Comparison of ENCODE assay signal across 8 mouse cellular contexts in genomic region chr8:117158135-117158761, GRCm38 (mm10). TPM values are rescaled to one million over a fixed set of nuclear protein-coding genes. Genes with fewer than 3 reads are reported as not detected.
DNase-seq lines count a peak whose midpoint lies in the region; ATAC-seq lines count a peak whose summit lies in the region.

Gene Gan, plus strand, starts transcription at chr8:117158135.

- peak within 1 kb of the TSS; percentile 92 for H3K4me2 ChIP-seq in limb, embryonic 13.5 days (replicated peaks)
- H3K4me2 ChIP-seq in midbrain, embryonic 14.5 days (ENCODE audit: low read length), result peak within 1 kb of the TSS; percentile 78

- H3K9ac ChIP-seq in limb, embryonic 13.5 days, result peak within 1 kb of the TSS; percentile 95
- peak within 1 kb of the TSS; percentile 82 for H3K9ac ChIP-seq in midbrain, embryonic 14.5 days (replicated peaks; ENCODE audit: low read length)

- WGBS in limb, embryonic 13.5 days, result 0% methylated on average over 57 of the region's 65 CpGs
- WGBS in midbrain, embryonic 14.5 days, result 1% methylated on average over 61 of the region's 65 CpGs

- ATAC-seq in limb, embryonic 13.5 days (ENCODE audit: low FRiP score, low read depth), result peak; percentile 48
- ATAC-seq in midbrain, embryonic 14.5 days (ENCODE audit: low FRiP score, low TSS enrichment), result peak; percentile 61

- no peaks in the 10 kb centered on the region for H3K36me3 ChIP-seq in limb, embryonic 13.5 days
- H3K36me3 ChIP-seq in midbrain, embryonic 14.5 days (ENCODE audit: control insufficient read depth, insufficient read depth, low read length), result no peaks in the 10 kb centered on the region

- no peaks in the 10 kb centered on the region for H3K9me3 ChIP-seq in limb, embryonic 13.5 days
- no peaks in the 10 kb centered on the region for H3K9me3 ChIP-seq in midbrain, embryonic 14.5 days (ENCODE audit: control insufficient read depth, low read length)

- H3K4me3 ChIP-seq in limb, embryonic 13.5 days, result peak within 1 kb of the TSS; percentile 97
- H3K4me3 ChIP-seq in midbrain, embryonic 14.5 days (replicated peaks; ENCODE audit: low read depth, low read length), result peak within 1 kb of the TSS; percentile 88

- H3K27ac ChIP-seq in limb, embryonic 13.5 days, result peak within 1 kb of the TSS; percentile 78
- H3K27ac ChIP-seq in midbrain, embryonic 14.5 days (replicated peaks; ENCODE audit: low read depth, low read length), result peak within 1 kb of the TSS; percentile 74

- peak; percentile 30 to 45 for DNase-seq in urinary bladder, adult 18-20 months (ENCODE audit: low spot score in 2 of 2)
- no peak for DNase-seq in urinary bladder, postnatal 10 days (ENCODE audit: low spot score)
- peak; percentile 57 to 68 for DNase-seq in cerebellum, postnatal 25 days
- DNase-seq in heart, adult 9 months (ENCODE audit: low spot score in 2 of 2), result peak; percentile 21 to 28
- DNase-seq in kidney, adult 8-10 months, result peak; percentile 24 to 40
- no peak for DNase-seq in midbrain, embryonic 14.5 days
- DNase-seq in spleen, postnatal 36 days (ENCODE audit: low spot score in 2 of 2), result peak; percentile 22 to 36

- H3K4me1 ChIP-seq in limb, embryonic 13.5 days, result peaks cover 26% of the 10 kb centered on the region
- peaks cover 20% of the 10 kb centered on the region for H3K4me1 ChIP-seq in midbrain, embryonic 14.5 days (ENCODE audit: control insufficient read depth, insufficient read depth, low read length)

- H3K27me3 ChIP-seq in limb, embryonic 13.5 days, result no peaks in the 10 kb centered on the region
- no peaks in the 10 kb centered on the region for H3K27me3 ChIP-seq in midbrain, embryonic 14.5 days (ENCODE audit: control insufficient read depth, insufficient read depth, low read length)

RNA-seq across cellular contexts. Expression of gene Gan, which starts in this region (rescaled TPM):
- 2.7 and 2.8 TPM in 2 replicates for polyA plus RNA-seq in limb, embryonic 13.5 days (2015; fragmentation: Nextera tagmentation; extraction: Ambion mirVana)
- 4.9 and 7.1 TPM in 2 replicates for polyA plus RNA-seq in midbrain, embryonic 14.5 days (2014; fragmentation: Nextera tagmentation; extraction: Ambion mirVana)

Comparison
In these comparisons a context has a peak if more than half of its experiments do, and no peak if none do; other contexts are left out.
1. DNase-seq: peak in urinary bladder, adult 18-20 months (2 of 2), cerebellum, postnatal 25 days (2 of 2), heart, adult 9 months (2 of 2), kidney, adult 8-10 months (2 of 2) and spleen, postnatal 36 days (2 of 2); none in urinary bladder, postnatal 10 days (single experiment) and midbrain, embryonic 14.5 days (single experiment).